Mouse (Mus musculus) CH12.LX (cell line): ENCODE results near the gene Cask. TPM values are rescaled to one million over a fixed set of nuclear protein-coding genes. Genes with fewer than 3 reads are reported as not detected.

Experiments used
- DNase-seq: peaks from one replicate; pipeline ENCODE4 v3.0.0-alpha.2; 2013; ENCODE audit errors: extremely low read depth
- H3K27ac ChIP-seq: 2 replicates; pipeline ENCODE4 v1.5.1; 2012; ENCODE audit warnings: low read depth, mild to moderate bottlenecking, control low read depth, moderate library complexity; ENCODE audit not compliant: insufficient read depth
- H3K27me3 ChIP-seq: replicated peaks from 2 replicates; pipeline ENCODE3; 2012; ENCODE audit warnings: inconsistent platforms
- H3K36me3 ChIP-seq, 2 experiments: replicated peaks in 1 of 2; 2 replicates each; pipeline versions ENCODE3 to v1.6.1; 2012; ENCODE audit warnings: inconsistent platforms in 1 of 2, low read length in 1 of 2, mild to moderate bottlenecking in 1 of 2, mixed read lengths in 1 of 2, moderate library complexity in 1 of 2; ENCODE audit not compliant: control insufficient read depth in 1 of 2, insufficient read depth in 1 of 2
- H3K4me1 ChIP-seq, 2 experiments: 2 replicates each; pipeline ENCODE4 v1.6.1; 2012; ENCODE audit warnings: inconsistent platforms in 1 of 2, moderate library complexity in 1 of 2; ENCODE audit not compliant: insufficient read depth in 2 of 2, control insufficient read depth in 1 of 2
- H3K4me2 ChIP-seq: 2 replicates; pipeline ENCODE4 v1.6.1; 2012; ENCODE audit warnings: low read depth, mild to moderate bottlenecking, control low read depth; ENCODE audit not compliant: poor library complexity, insufficient read depth, severe bottlenecking
- H3K4me3 ChIP-seq, 3 experiments: fragments of 150-350 bp in 1 of 3; sonication (generic) in 1 of 3; replicated peaks in 1 of 3; 2 replicates each; pipeline versions ENCODE3 to v1.5.1; 2011 to 2012; ENCODE audit warnings: low read depth in 2 of 3, low read length in 2 of 3, mild to moderate bottlenecking in 2 of 3, moderate library complexity in 2 of 3, control low read depth in 1 of 3, improper control_type of control experiment in 1 of 3, inconsistent platforms in 1 of 3, mixed read lengths in 1 of 3; ENCODE audit not compliant: poor library complexity in 1 of 3
- H3K79me2 ChIP-seq: replicated peaks from 2 replicates; pipeline ENCODE4 v1.6.1; 2012; ENCODE audit warnings: mild to moderate bottlenecking, moderate library complexity; ENCODE audit not compliant: control insufficient read depth, poor library complexity, insufficient read depth, severe bottlenecking; ENCODE audit errors: extremely low read depth
- H3K9ac ChIP-seq: 2 replicates; pipeline ENCODE4 v1.6.1; 2012; ENCODE audit warnings: low read depth, mild to moderate bottlenecking, control low read depth, moderate library complexity; ENCODE audit not compliant: insufficient read depth
- H3K9me3 ChIP-seq: replicated peaks from 2 replicates; pipeline ENCODE3; 2012; ENCODE audit warnings: low read length, inconsistent platforms, mixed read lengths
- BHLHE40 ChIP-seq: IDR thresholded peaks from 2 replicates; pipeline ENCODE4 v1.6.1; 2011; ENCODE audit warnings: mild to moderate bottlenecking, low read depth, low read length, improper control_type of control experiment
- CHD2 ChIP-seq: IDR thresholded peaks from 2 replicates; pipeline ENCODE4 v1.6.1; 2011; ENCODE audit warnings: low read length, improper control_type of control experiment
- CTCF ChIP-seq, 2 experiments: IDR thresholded peaks in 1 of 2; conservative IDR thresholded peaks in 1 of 2; 2 replicates each; pipeline ENCODE4 v1.5.1; 2011 to 2012; ENCODE audit warnings: low read depth in 2 of 2, low read length in 2 of 2, improper control_type of control experiment in 1 of 2, inconsistent platforms in 1 of 2, mild to moderate bottlenecking in 1 of 2, moderate library complexity in 1 of 2
- E2F4 ChIP-seq: IDR thresholded peaks from 2 replicates; pipeline ENCODE4 v1.6.1; 2011; ENCODE audit warnings: low read depth, low read length, improper control_type of control experiment; ENCODE audit not compliant: insufficient replicate concordance
- ELF1 ChIP-seq: IDR thresholded peaks from 2 replicates; pipeline ENCODE4 v1.6.1; 2014; ENCODE audit warnings: low read depth, mild to moderate bottlenecking, inconsistent platforms, low read length, improper control_type of control experiment
- EP300 ChIP-seq: IDR thresholded peaks from 2 replicates; pipeline ENCODE4 v1.6.1; 2011; ENCODE audit warnings: low read length, improper control_type of control experiment
- ETS1 ChIP-seq: conservative IDR thresholded peaks from 2 replicates; pipeline ENCODE4 v1.6.1; 2012; ENCODE audit warnings: low read depth, mild to moderate bottlenecking, inconsistent platforms, low read length, improper control_type of control experiment, moderate library complexity
- IRF4 ChIP-seq: IDR thresholded peaks from 2 replicates; pipeline ENCODE4 v1.6.1; 2014; ENCODE audit warnings: low read depth, mild to moderate bottlenecking, inconsistent platforms, low read length, improper control_type of control experiment
- JUND ChIP-seq: conservative IDR thresholded peaks from 2 replicates; pipeline ENCODE4 v1.6.1; 2011; ENCODE audit warnings: low read depth, low read length, improper control_type of control experiment
- MAFK ChIP-seq: IDR thresholded peaks from 2 replicates; pipeline ENCODE4 v1.6.1; 2011; ENCODE audit warnings: low read length, improper control_type of control experiment; ENCODE audit not compliant: insufficient replicate concordance
- MAZ ChIP-seq: IDR thresholded peaks from 2 replicates; pipeline ENCODE4 v1.6.1; 2012; ENCODE audit warnings: low read depth, mild to moderate bottlenecking, inconsistent platforms, low read length, improper control_type of control experiment, moderate library complexity
- MXI1 ChIP-seq: IDR thresholded peaks from 2 replicates; pipeline ENCODE4 v1.6.1; 2011; ENCODE audit warnings: mild to moderate bottlenecking, low read depth, low read length, improper control_type of control experiment
- NELFE ChIP-seq: IDR thresholded peaks from 2 replicates; pipeline ENCODE4 v1.6.1; 2011; ENCODE audit warnings: low read depth, low read length, improper control_type of control experiment
- POLR2A ChIP-seq: IDR thresholded peaks from 2 replicates; pipeline ENCODE4 v1.6.1; 2011; ENCODE audit warnings: low read depth, mild to moderate bottlenecking, improper control_type of control experiment, low read length
- SMC3 ChIP-seq: IDR thresholded peaks from 2 replicates; pipeline ENCODE4 v1.6.1; 2011; ENCODE audit warnings: low read depth, low read length, improper control_type of control experiment
- TCF12 ChIP-seq: IDR thresholded peaks from 2 replicates; pipeline ENCODE4 v1.6.1; 2014; ENCODE audit warnings: low read depth, mild to moderate bottlenecking, inconsistent platforms, low read length, improper control_type of control experiment
- UBTF ChIP-seq: IDR thresholded peaks from 2 replicates; pipeline ENCODE4 v1.6.1; 2012; ENCODE audit warnings: low read depth, mild to moderate bottlenecking, inconsistent platforms, low read length, improper control_type of control experiment, moderate library complexity
- USF1 ChIP-seq: IDR thresholded peaks from 2 replicates; pipeline ENCODE4 v1.6.1; 2014; ENCODE audit warnings: low read depth, mild to moderate bottlenecking, inconsistent platforms, low read length, improper control_type of control experiment
- USF2 ChIP-seq: conservative IDR thresholded peaks from 2 replicates; pipeline ENCODE4 v1.6.1; 2011; ENCODE audit warnings: low read depth, low read length, improper control_type of control experiment
- ZC3H11A ChIP-seq: IDR thresholded peaks from 2 replicates; pipeline ENCODE4 v1.6.1; 2012; ENCODE audit warnings: low read depth, mild to moderate bottlenecking, inconsistent platforms, low read length, improper control_type of control experiment
- dilution Hi-C: fragments of 300-500 bp; cut with MboI; formaldehyde crosslinking; loops from 2 replicates; pipeline ENCODE4 v1.14.3; 2020; ENCODE audit warnings: low sequenced_read_pairs; ENCODE audit not compliant: extremely low pct_unique_long_range_greater_than_20kb, extremely low pct_ligation_motif_present
- in situ Hi-C: fragments of 300-500 bp; cut with MboI; formaldehyde crosslinking; loops from 3 replicates; pipeline ENCODE4 v1.14.3; 2019; ENCODE audit warnings: low sequenced_read_pairs, low pct_ligation_motif_present, low pct_unique_long_range_greater_than_20kb, mixed read lengths
- polyA plus RNA-seq: library from polyadenylated mRNA; unstranded; fragments of >175 nt; gene quantifications from 2 replicates; pipeline ENCODE4 v1.2.1, GENCODE M21; 2012; ENCODE audit warnings: low read depth; ENCODE audit not compliant: insufficient read length
- total RNA-seq, 2 experiments: library from RNA; depleted of rRNA; stranded (reverse); fragments of 300-350 nt in 1 of 2; fragments of >200 nt in 1 of 2; gene quantifications; 2 replicates each; pipeline ENCODE4 v1.2.3; 2012 to 2014

Cask gene
- total and polyA plus RNA-seq, 3 experiments: 0.40 to 5.0 (median 0.49) TPM

- peak; percentile 44 for DNase-seq
- dilution Hi-C loops (no loop called here), in situ Hi-C loops (no loop called here)
- H3K9ac ChIP-seq: no peak overlapping the region
- TF ChIP-seq ETS1 (peak; percentile 46; the same call in 1 of the 2 replicates), EP300 (peak; percentile 53; the same call in 1 of the 2 replicates), TCF12 (0 out of 2 replicates have a peak, but pooled peaks have one; percentile 51), IRF4 (0 out of 2 replicates have a peak, but pooled peaks have one; percentile 20), E2F4 (no peak), BHLHE40 (peak; percentile 51; the same call in 1 of the 2 replicates), MAZ (no peak), NELFE (no peak)
- no peak overlapping the region for H3K4me2 ChIP-seq
- no peaks in the 10 kb centered on the region for H3K79me2 ChIP-seq
- H3K36me3 ChIP-seq: no peaks in the 10 kb centered on the region
- H3K9me3 ChIP-seq: no peaks in the 10 kb centered on the region
- H3K27ac ChIP-seq: peak overlapping the region; percentile 52
- H3K4me1 ChIP-seq: peaks cover 3 to 14% of the 10 kb centered on the region in 2 experiments; a peak in 2 of 4 replicates
- H3K4me3 ChIP-seq: no peak overlapping the region
- no peaks in the 10 kb centered on the region for H3K27me3 ChIP-seq
These were observed 274.6 kb downstream of the Cask start for GRCm38 (mm10) chrX:13576606-13577005.

GRCm38 (mm10) chrX:13574872-13575271 is 276.3 kb downstream of the Cask start:
- Histone ChIP-seq H3K4me1 (peaks cover 3 to 14% of the 10 kb centered on the region in 2 experiments; a peak in 2 of 4 replicates), H3K9me3 (no peaks in the 10 kb centered on the region), H3K36me3 (no peaks in the 10 kb centered on the region), H3K27me3 (no peaks in the 10 kb centered on the region), H3K27ac (no peak overlapping the region), H3K4me3 (no peak overlapping the region), H3K4me2 (no peak overlapping the region), H3K9ac (no peak overlapping the region), H3K79me2 (no peaks in the 10 kb centered on the region)
- TF ChIP-seq BHLHE40: no peak
- no peak for TF ChIP-seq MAFK
- no peak for TF ChIP-seq ZC3H11A
- no peak for TF ChIP-seq POLR2A
- no peak for TF ChIP-seq CHD2
- no peak for TF ChIP-seq SMC3
- TF ChIP-seq JUND: no peak
- no peak for TF ChIP-seq ELF1
- no peak for TF ChIP-seq NELFE
- TF ChIP-seq MXI1: no peak
- TF ChIP-seq USF2: no peak
- no peak for TF ChIP-seq UBTF
- TF ChIP-seq USF1: no peak
- no peak for TF ChIP-seq CTCF (conservative IDR thresholded peaks at IDR 0.05 in 1 of 2, IDR thresholded peaks at IDR 0.05 in 1 of 2; ENCODE audit: low read depth in 2 of 2, low read length in 2 of 2)
- DNase-seq: no peak
- in situ Hi-C loops (no loop called here), dilution Hi-C loops (no loop called here)
